Mouse (Mus musculus): ENCODE data around the gene Fads3. TPM values are rescaled to one million over a fixed set of nuclear protein-coding genes. Genes with fewer than 3 reads are reported as not detected.

Gene Fads3
- total RNA-seq, 2 experiments from 2014 or later: 24.3 to 24.5 TPM

GRCm38 (mm10) chr19:10021981-10022380, 19.4 kb upstream of the Fads3 start:
- no peak for DNase-seq

GRCm38 (mm10) chr19:10022414-10023303, 18.7 kb upstream of the Fads3 start:
- peak; percentile 52 to 69 for DNase-seq

DNA sequence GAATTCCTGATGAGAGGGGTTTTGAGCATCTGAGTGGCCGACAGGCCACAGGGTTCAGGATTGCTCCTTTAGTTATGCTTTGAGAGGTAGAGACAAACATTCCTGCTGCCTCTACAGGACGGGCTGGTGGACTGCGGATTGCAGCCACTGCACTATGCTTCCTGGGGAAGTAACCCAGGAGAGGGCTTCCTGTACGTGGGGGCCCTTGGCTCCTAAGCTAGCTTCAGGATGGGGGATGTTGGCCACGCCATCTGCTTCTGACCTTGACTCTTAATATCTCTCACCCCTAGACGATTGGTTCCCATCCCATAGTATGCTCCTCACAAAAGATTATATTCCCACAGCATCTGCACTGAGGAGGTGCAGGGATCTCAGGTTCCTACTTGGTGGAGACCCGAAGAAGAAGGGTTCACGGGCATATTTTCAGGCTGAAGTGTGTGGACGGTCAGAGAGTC, 18.0 kb upstream of the Fads3 start:
- DNase-seq: no peak

DNA sequence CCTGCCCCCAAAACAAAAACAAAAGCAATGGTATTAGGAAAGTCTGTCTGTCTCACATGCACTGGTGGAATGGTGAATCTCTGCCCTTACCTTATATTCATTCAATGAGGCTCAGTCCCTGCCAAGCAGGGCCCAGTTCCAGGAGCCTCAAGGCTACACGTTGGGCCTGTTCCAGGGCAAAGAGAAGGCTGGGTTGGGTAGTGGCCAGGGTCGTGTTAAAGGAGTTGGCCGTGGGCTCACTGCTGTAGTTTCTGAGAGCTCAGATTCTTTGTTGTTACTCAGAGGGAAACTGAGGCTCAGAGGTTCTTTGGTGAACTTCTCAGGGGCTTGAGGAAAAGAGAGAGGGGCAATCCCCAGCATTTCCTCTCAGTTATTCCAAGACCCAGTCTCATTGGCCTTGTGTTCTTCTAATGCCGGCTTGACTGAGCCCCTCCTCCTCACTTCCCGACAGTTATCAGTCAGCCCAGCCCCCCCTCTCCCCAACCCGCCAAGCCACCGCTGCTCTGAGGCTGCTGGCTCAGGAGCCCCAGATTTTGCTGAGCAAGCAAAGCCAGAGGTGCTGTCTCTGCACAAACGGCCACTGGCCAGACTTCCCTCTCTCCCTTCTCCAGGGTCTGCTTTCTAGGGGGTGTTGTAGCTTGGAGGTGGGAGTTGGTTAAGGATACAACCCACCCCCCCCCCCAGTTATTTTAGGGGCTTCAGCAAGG, 16.0 kb upstream of the Fads3 start:
- no peak for DNase-seq

GRCm38 (mm10) chr19:10029746-10030145, 11.6 kb upstream of the Fads3 start:
- DNase-seq: no peak

GRCm38 (mm10) chr19:10033211-10033973, 8.0 kb upstream of the Fads3 start:
- peak; percentile 37 to 47 for DNase-seq

- DNase-seq: no peak
These were observed 7.0 kb upstream of the Fads3 start for GRCm38 (mm10) chr19:10034356-10034755.

DNA sequence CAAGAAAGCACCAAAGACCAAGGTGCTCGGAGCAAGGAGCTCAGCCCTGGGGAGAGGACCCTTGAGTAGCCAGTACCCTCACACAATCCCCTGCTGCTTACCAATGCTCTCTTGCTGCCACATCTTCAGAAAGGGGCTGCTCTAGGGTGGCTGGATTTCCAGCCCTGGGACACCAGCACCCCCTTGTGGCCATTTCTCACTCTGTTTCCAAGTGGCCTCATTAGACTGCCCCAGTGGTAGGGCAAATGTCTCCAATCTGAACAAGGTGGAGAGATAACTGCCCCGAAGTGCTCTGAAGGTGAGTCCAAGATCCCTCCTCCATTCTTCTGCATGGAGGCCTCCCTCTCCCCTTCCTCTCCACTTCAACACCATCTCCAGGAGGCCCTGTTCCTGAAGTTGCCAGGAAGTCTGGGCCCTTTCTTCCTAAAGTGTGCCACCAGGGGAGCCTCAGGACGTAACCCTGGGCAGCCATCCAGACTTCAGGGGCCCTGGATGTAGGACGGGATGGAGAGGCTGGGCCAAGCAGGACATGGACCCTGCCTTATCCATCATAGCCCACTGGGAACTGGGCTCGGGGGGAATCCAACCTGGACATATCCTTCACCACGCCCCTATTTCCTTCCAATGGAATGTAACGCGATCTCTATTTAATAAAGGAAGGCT, 6.5 kb upstream of the Fads3 start:
- DNase-seq: peak; percentile 71 to 74

GRCm38 (mm10) chr19:10037534-10037933, 3.8 kb upstream of the Fads3 start:
- no peak for DNase-seq

DNA sequence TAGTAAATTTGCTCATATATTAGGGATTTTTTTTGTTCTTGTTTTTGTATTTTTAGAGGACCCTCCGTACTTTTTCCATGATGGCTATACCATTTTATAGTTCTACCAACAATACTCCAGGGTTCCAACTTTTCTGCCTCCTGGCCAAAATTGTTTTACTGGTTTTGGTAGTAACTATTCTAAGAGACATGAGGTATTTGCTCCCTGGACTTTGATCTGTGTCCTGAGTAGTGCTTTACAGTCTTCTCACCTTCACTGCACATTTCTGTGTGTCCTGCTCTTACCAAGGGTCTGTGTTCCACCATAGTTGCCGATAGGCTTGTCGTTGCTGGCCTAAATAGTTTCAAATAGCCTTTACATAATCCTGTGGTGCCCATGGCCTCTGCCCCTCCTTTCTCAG, 3.0 kb upstream of the Fads3 start:
- DNase-seq: no peak

GRCm38 (mm10) chr19:10038910-10039309, 2.5 kb upstream of the Fads3 start:
- no peak for DNase-seq

DNA sequence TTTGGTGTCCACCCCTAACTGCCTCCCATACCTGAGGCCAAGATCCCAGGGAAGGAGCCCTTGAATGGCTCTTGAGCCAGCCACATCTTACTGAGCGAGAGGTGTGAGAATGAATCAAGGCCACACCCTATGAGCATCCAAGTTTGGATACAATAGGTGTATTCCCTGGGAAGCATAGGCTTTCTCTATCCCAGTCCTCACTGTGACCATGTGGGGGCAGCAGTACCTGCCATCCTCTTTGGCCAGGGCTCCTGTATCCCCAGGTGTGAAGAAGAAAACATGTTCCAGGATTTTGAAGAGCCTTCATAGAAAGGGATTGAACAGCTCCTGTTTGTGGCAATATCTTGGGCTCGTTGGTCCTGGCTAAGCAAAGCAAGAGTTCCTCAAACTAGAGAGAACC, 1.8 kb upstream of the Fads3 start:
- no peak for DNase-seq

- DNase-seq: no peak
These were observed 442 bp upstream of the Fads3 start for GRCm38 (mm10) chr19:10040866-10041387.

DNA sequence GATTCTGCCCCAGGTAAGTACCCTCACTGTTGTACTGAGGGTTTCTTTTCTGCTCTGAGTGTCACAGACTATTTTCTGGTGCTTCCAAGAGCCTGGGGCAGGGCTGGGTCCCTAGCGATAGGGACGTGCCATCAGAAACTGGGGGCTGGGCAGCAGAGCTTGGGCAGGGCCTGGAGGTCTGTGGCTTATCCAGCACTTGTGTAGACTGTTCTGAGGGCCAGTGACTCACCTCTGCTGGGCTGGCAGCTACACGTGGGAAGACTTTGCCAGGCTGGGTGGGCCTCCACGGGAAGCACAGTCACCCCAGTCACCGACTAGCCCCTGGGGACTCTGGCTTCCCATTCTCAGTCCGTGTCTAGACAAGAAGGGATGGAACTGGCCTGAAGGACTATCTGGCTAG, 863 bp downstream of the Fads3 start:
- DNase-seq: no peak

- no peak for DNase-seq
These were observed 1.4 kb downstream of the Fads3 start for GRCm38 (mm10) chr19:10042816-10043215.

DNA sequence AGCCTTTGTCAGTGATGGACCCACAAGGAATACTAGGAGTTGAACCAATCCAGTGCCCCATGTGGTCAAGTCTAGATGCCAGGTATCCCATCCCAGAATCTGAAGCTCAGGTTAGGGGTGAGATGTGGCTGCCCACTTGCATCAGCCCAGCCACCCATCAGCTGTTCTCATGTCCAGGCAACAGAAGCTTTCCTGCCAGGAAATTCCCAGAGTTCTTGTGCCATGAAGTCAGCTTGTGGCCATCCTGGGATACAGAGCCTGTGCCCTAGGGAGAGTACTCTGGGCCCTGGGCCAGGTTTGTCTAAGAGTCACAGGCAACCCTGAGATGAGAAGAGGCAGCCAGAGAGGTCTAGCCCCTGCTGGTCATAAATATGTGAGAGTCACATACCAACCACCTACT, 2.3 kb downstream of the Fads3 start:
- DNase-seq: no peak

DNA sequence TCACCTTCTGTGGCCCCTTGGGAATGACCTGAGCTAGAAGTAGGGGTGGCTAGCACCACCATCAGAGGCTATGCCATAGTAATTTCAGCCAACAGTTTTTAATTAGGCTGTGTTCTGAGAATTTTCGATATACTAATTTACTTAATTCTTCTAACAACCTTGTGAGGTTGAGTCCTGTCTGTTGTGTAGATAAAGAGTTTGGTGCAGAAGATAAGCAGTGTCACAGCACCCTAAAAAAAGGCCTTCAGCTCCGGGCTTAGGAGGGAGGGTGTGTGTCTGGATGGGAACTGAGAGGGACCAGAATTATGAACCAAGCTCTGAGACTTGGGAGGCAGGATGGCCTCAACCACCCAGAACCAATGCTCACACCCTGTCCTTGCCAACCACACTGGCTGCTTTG, 4.3 kb downstream of the Fads3 start:
- DNase-seq: no peak

DNA sequence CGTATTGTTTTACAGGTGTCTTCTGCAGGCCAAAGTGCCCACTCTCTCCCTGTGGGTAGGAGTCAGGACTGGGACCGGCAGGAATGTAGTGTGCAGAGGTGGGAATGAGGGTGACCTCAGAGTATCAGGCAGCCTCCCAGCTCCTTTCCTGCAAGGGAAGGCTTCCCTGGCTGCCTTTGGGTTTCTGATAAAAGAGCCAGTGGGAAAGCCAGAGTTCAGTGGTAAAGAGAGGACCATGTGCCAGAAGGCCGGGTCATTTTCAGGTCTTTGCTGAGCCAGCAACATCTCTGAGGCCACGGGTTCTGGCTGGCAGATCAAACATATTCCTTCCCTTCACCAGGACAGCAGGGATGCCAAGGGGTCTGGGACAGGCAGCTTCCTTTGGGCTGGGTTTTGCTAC, 5.0 kb downstream of the Fads3 start:
- DNase-seq: no peak

- DNase-seq: no peak
These were observed 5.6 kb downstream of the Fads3 start for GRCm38 (mm10) chr19:10046983-10047382.

GRCm38 (mm10) chr19:10049533-10049932, 8.2 kb downstream of the Fads3 start:
- no peak for DNase-seq

- DNase-seq: no peak
These were observed 9.1 kb downstream of the Fads3 start for GRCm38 (mm10) chr19:10050438-10050837.

GRCm38 (mm10) chr19:10052698-10053097, 11.3 kb downstream of the Fads3 start:
- no peak for DNase-seq
